Mouse (Mus musculus) left cerebral cortex, postnatal 36 days (tissue): ENCODE data around the gene Mybl2. TPM values are rescaled to one million over a fixed set of nuclear protein-coding genes. Genes with fewer than 3 reads are reported as not detected.
"Not testable (repeated sequence)": the region's sequence is repeated elsewhere in the genome, so short reads cannot be mapped to it uniquely, and the experiment has no call there.

Experiments
- DNase-seq, 2 experiments: peaks; one replicate each; pipeline ENCODE4 v3.0.0; 2021 to 2022; ENCODE audit warnings: low spot score in 2 of 2, mixed read lengths in 1 of 2
- intact Hi-C: fragments of 180-260 bp; cut with DNase I; formaldehyde crosslinking; loops from one replicate; pipeline ENCODE4 v1.15.1; 2025
- total RNA-seq, 2 experiments: library from RNA; stranded (reverse); gene quantifications; 2 replicates each; pipeline ENCODE4 v1.2.3; 2021

Gene Mybl2
- total RNA-seq = 1 to 10 TPM; 1.2 to 4.5 TPM

- intact Hi-C loops = no loop called here
- peak; percentile 75 to 76 for DNase-seq
Measured at GRCm38 (mm10) chr2:163054335-163054840, at the start of gene Mybl2. Gene Mybl2 (plus strand): TSS chr2:163054687.

GRCm38 (mm10) chr2:163007299-163007698 lies 47.2 kb upstream of the Mybl2 start:
- intact Hi-C loops = no loop called here
- DNase-seq = no peak

DNA sequence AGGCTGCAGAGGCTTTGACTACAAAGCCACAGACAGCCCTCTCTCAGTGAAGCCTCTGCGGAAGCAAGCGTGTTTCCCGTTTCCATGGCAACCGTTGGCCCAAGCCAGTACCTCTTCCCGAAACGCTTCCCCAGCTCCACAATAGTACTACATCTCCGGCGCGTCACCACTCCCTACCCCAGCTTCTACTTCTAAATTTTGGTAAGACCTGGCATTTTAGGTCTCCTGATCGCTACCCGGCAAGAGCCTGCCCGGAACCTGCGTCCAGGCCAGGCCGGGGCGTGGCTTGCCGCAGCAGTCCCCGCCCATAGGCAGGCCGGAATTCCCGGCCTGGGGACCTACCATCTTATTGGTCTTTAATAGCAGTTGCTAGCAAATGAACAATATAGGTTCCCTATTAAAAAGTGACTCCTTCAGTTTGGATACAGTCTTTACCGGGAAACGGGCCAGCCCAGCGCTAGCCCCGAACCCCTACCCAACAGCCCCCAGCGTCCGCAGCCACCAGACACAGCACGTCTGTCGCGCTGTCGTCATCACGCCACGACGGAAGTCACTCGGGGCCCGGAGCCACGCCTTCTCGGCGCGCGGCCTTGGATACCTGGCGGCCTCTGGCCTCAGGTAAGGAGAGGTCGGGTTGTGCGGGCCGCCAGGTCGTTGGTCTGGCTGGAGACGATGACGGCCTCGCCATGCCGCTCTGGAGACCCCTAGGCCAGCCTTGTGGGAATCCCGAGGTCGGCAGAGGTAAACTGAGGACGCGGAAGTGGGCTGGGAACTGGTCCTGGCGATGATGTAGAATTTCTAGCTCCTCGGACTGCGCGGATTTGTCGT lies 37.4 kb upstream of the Mybl2 start, which contains the start of gene Ift52:
TSS of gene Ift52 (plus strand) at position 439 of the 828 bp plus-strand sequence.
- intact Hi-C loops = loop anchor here (5.0 kb wide), 1 partner anchor 85 kb away; the partner anchor contains the start of gene Srsf6
- peak; percentile 94 to 96 for DNase-seq

DNA sequence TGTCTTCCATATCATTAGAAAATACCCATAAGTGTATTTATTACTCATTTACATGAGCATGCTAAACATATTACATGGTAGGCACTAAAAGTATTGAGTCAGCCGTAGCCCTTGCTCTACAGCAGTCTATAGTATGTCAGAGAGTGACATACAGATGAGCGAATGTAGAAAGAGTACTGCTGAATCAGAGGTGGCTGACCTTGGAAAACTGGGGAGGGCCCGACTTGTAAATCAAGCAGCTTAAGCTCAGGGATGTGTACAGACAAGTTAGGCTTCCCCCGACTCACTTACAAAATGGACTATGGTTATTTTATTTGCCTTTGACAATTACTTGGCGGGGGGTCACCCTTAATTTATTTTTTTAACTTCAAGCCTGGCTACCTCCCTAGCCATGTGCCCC lies 23.2 kb upstream of the Mybl2 start:
- intact Hi-C loops = no loop called here
- no peak for DNase-seq

- intact Hi-C loops = no loop called here
Measured at GRCm38 (mm10) chr2:163031757-163032156, 22.7 kb upstream of the Mybl2 start.

DNA sequence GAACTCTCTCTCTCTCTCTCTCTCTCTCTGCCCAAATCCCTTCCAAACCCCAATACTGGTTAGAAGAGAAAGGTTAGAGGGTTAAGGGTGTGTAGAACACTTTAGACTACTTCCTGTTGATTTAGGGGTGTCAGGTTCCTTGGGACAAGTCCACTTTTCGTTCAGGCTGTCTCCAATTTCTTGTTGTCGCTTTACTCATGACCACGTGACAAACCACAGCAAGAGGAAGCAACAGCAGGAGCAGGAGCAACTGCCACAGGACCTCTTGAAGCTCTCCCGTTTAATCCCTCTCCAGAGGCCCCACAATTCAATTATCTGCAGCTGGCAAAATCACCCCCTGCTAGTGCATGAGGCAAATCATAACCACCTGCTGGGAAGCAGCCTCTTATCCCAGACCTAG lies 21.9 kb upstream of the Mybl2 start:
- DNase-seq = no peak
- intact Hi-C loops = no loop called here

More at GRCm38 (mm10) chr2:163031757-163032156, 22.7 kb upstream of the Mybl2 start:
- DNase-seq = no peak

DNA sequence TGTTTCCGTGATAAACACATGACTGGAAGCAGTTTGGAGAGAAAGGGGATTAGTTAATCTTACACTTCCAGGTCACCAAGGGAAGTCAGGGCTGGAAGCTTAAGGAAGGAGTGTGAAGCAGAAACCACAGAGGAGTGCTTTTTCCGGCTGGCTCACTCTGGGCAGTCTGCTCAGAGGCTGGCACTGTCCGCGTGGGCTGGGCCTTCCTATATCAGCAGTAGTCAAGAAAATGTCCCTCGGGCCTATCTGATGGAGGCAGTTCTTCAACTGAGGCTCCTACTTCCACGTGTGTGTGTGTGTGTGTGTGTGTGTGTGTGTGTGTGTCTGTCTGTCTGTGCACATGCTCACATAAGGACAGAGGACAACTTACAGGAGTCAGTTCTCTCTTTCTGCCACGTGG lies 14.5 kb upstream of the Mybl2 start:
- intact Hi-C loops = no loop called here
- DNase-seq = no peak

- intact Hi-C loops = loop anchor here (5.0 kb wide), 1 partner anchor 354 kb away; no protein-coding TSS in a partner anchor
Measured at GRCm38 (mm10) chr2:163048125-163048524, 6.4 kb upstream of the Mybl2 start.

GRCm38 (mm10) chr2:163049116-163049515 lies 5.4 kb upstream of the Mybl2 start:
- no peak for DNase-seq
- intact Hi-C loops = loop anchor here (5.0 kb wide), 1 partner anchor 353 kb away; no protein-coding TSS in a partner anchor

More at GRCm38 (mm10) chr2:163048125-163048524, 6.4 kb upstream of the Mybl2 start:
- DNase-seq = peak; percentile 55 to 61

- no peak for DNase-seq
- intact Hi-C loops = loop anchor here (2.0 kb wide), 1 partner anchor 279 kb away; no protein-coding TSS in a partner anchor
Measured at GRCm38 (mm10) chr2:163051691-163052090, 2.8 kb upstream of the Mybl2 start.

- intact Hi-C loops = no loop called here
- no peak for DNase-seq
Measured at GRCm38 (mm10) chr2:163052101-163052500, 2.4 kb upstream of the Mybl2 start.

- intact Hi-C loops = no loop called here
- no peak for DNase-seq
Measured at GRCm38 (mm10) chr2:163052826-163053225, 1.7 kb upstream of the Mybl2 start.

- DNase-seq = no peak
- intact Hi-C loops = no loop called here
Measured at GRCm38 (mm10) chr2:163054891-163055494, 506 bp downstream of the Mybl2 start.

- DNase-seq = no peak
- intact Hi-C loops = no loop called here
Measured at GRCm38 (mm10) chr2:163055715-163056114, 1.2 kb downstream of the Mybl2 start.

GRCm38 (mm10) chr2:163056584-163056983 lies 2.1 kb downstream of the Mybl2 start:
- no peak for DNase-seq
- intact Hi-C loops = no loop called here

GRCm38 (mm10) chr2:163058981-163059380 lies 4.5 kb downstream of the Mybl2 start:
- intact Hi-C loops = not testable (repeated sequence)

DNA sequence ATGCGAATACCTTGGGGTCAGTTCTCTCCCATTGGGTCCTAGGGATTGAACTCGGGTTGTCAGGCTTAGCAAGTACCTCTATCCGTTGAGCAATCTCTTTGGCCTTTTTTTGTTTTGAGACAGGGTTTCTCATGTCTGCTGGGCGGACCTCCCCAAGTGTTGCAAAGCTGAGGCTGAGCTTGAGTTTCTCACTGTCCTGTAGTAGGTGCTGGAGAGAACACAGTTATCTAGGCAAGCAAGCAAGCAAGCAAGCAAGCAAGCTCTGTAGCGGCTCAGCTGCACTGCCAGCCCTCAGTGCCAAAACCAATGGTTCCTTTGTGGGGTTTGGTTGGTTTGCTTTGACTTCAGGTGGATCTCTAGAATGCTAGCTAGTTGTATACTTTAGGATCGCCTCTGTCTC lies 6.1 kb downstream of the Mybl2 start:
- intact Hi-C loops = no loop called here
- no peak for DNase-seq

More at GRCm38 (mm10) chr2:163058981-163059380, 4.5 kb downstream of the Mybl2 start:
- not testable (repeated sequence) for DNase-seq

GRCm38 (mm10) chr2:163061203-163062118 lies 7.0 kb downstream of the Mybl2 start:
- intact Hi-C loops = no loop called here
- DNase-seq = no peak

DNA sequence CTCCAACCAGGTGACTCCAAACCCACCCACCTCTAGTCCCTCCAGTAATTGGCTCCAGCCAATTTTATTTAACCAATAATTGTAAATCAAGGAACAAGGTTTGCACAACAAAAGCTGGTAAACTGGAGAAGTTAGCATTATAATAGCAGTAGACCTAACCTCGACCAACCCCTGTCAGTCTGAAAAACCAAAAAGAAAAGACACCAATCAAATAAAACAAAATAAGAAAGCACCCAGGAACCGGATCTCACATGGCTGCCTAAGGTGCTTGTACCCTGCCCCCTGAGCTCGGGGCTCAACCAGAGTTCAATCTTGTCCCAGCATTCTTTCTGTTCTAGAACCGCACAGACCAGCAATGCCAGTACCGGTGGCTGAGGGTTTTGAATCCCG lies 7.6 kb downstream of the Mybl2 start:
- intact Hi-C loops = no loop called here
- DNase-seq = no peak
